Mouse (Mus musculus): ENCODE data around the gene Skp2.

GRCm38 (mm10) chr15:9134891-9135507 is 20.2 kb downstream of the Skp2 start:
- TF ChIP-seq CTCF (IDR thresholded peaks at IDR 0.05; ENCODE audit: low read depth, low read length) (no peak), POLR2A (IDR thresholded peaks at IDR 0.05; ENCODE audit: borderline replicate concordance, low read depth, low read length) (no peak)

Data from bone marrow macrophage, adult 2 months (primary cell).